Mouse (Mus musculus): Measurements from ENCODE around the gene Ppara.

GRCm38 (mm10) chr15:85775001-85775400 is 40.2 kb downstream of the Ppara start:
- TF ChIP-seq CTCF (IDR thresholded peaks at IDR 0.05; ENCODE audit: low read depth) (no peak), EP300 (IDR thresholded peaks at IDR 0.05; ENCODE audit: low read depth) (no peak)

Measured in heart, postnatal 0 days (tissue).